Mouse (Mus musculus): ENCODE results near the gene Smarcd2. TPM values are rescaled to one million over a fixed set of nuclear protein-coding genes. Genes with fewer than 3 reads are reported as not detected.

Gene Smarcd2
- polyA plus RNA-seq, 1 experiment from 2014 or later, result 58.1 TPM

- Histone ChIP-seq H3K4me3 (replicated peaks; ENCODE audit: low read length) (peak overlapping the region; percentile 55), H3K4me1 (ENCODE audit: control insufficient read depth, insufficient read depth, low read length) (peaks cover 52% of the 10 kb centered on the region), H3K36me3 (ENCODE audit: control insufficient read depth, insufficient read depth, low read length) (no peaks in the 10 kb centered on the region), H3K27me3 (ENCODE audit: control insufficient read depth, insufficient read depth, low read length) (no peaks in the 10 kb centered on the region), H3K9ac (ENCODE audit: low read length) (peak overlapping the region; percentile 81), H3K9me3 (replicated peaks; ENCODE audit: control insufficient read depth, low read length) (no peaks in the 10 kb centered on the region), H3K27ac (ENCODE audit: low read length) (peak overlapping the region; percentile 95), H3K4me2 (ENCODE audit: low read depth, low read length) (peak overlapping the region; percentile 95)
- 6% methylated on average over 16 of the region's 16 CpGs for WGBS
- ATAC-seq (ENCODE audit: insufficient read depth, low FRiP score), result no peak
Measured at GRCm38 (mm10) chr11:106273311-106273684, 526 bp upstream of the Smarcd2 start.

GRCm38 (mm10) chr11:106271794-106272643, 753 bp downstream of the Smarcd2 start:
- H3K9me3 ChIP-seq (replicated peaks; ENCODE audit: control insufficient read depth, low read length), result no peaks in the 10 kb centered on the region
- peak overlapping the region; percentile 78 for H3K4me2 ChIP-seq (ENCODE audit: low read depth, low read length)
- ATAC-seq (ENCODE audit: insufficient read depth, low FRiP score), result peak; percentile 2
- WGBS, result under 1% methylated on average over 41 of the region's 41 CpGs
- H3K9ac ChIP-seq (ENCODE audit: low read length), result peak overlapping the region; percentile 100
- peak overlapping the region; percentile 96 for H3K27ac ChIP-seq (ENCODE audit: low read length)
- H3K36me3 ChIP-seq (ENCODE audit: control insufficient read depth, insufficient read depth, low read length), result no peaks in the 10 kb centered on the region
- H3K4me3 ChIP-seq (replicated peaks; ENCODE audit: low read length), result peak overlapping the region; percentile 95
- H3K27me3 ChIP-seq (ENCODE audit: control insufficient read depth, insufficient read depth, low read length), result no peaks in the 10 kb centered on the region
- H3K4me1 ChIP-seq (ENCODE audit: control insufficient read depth, insufficient read depth, low read length), result peaks cover 65% of the 10 kb centered on the region

DNA sequence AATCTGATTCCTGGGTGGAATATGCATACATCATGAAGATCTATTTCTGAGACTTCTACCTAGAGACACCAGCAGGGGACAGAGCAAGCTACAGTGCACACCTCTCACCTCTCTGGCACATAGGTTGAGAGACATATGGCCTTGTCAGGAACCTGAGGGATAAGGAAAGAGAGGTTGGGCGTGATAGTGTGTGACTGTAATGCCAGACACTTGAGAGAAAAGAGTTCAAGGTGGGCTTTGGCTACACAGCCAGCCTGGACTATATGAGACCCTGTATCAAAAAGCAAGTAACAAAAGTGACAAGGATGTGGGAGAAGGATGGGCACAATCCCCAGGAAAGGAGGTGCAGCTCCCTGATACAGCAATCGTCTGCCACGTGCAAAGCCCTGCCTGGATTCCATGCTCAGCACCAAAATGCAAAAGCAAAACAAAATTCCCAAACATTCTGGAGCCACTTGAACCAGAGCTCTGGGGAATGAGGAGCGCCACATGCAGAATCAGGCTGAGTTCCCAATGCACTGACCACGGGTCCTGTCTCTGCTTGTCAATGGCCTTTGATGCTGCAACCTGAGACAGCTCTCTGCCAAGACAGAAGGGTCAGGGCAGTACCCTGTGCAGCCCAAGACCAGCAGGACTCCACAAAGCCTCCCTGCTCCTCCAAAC, 1.5 kb downstream of the Smarcd2 start:
- peak overlapping the region; percentile 100 for H3K9ac ChIP-seq (ENCODE audit: low read length)
- H3K36me3 ChIP-seq (ENCODE audit: control insufficient read depth, insufficient read depth, low read length), result peaks cover 6% of the 10 kb centered on the region
- H3K27ac ChIP-seq (ENCODE audit: low read length), result peak overlapping the region; percentile 96
- no peaks in the 10 kb centered on the region for H3K27me3 ChIP-seq (ENCODE audit: control insufficient read depth, insufficient read depth, low read length)
- no peaks in the 10 kb centered on the region for H3K9me3 ChIP-seq (replicated peaks; ENCODE audit: control insufficient read depth, low read length)
- peak overlapping the region; percentile 78 for H3K4me2 ChIP-seq (ENCODE audit: low read depth, low read length)
- peak overlapping the region; percentile 95 for H3K4me3 ChIP-seq (replicated peaks; ENCODE audit: low read length)
- H3K4me1 ChIP-seq (ENCODE audit: control insufficient read depth, insufficient read depth, low read length), result peaks cover 59% of the 10 kb centered on the region
- WGBS, result 18% methylated on average over 5 of the region's 5 CpGs
- no peak for ATAC-seq (ENCODE audit: insufficient read depth, low FRiP score)

GRCm38 (mm10) chr11:106269060-106269431, 3.7 kb downstream of the Smarcd2 start:
- no peaks in the 10 kb centered on the region for H3K27me3 ChIP-seq (ENCODE audit: control insufficient read depth, insufficient read depth, low read length)
- peak overlapping the region; percentile 41 for H3K4me2 ChIP-seq (ENCODE audit: low read depth, low read length)
- no peak for ATAC-seq (ENCODE audit: insufficient read depth, low FRiP score)
- WGBS, result 12% methylated on average over 3 of the region's 3 CpGs
- peaks cover 47% of the 10 kb centered on the region for H3K4me1 ChIP-seq (ENCODE audit: control insufficient read depth, insufficient read depth, low read length)
- no peaks in the 10 kb centered on the region for H3K9me3 ChIP-seq (replicated peaks; ENCODE audit: control insufficient read depth, low read length)
- H3K9ac ChIP-seq (ENCODE audit: low read length), result peak overlapping the region; percentile 64
- H3K27ac ChIP-seq (ENCODE audit: low read length), result peak overlapping the region; percentile 96
- peaks cover 27% of the 10 kb centered on the region for H3K36me3 ChIP-seq (ENCODE audit: control insufficient read depth, insufficient read depth, low read length)
- peak overlapping the region; percentile 13; the same call in 1 of the 2 replicates for H3K4me3 ChIP-seq (replicated peaks; ENCODE audit: low read length)

DNA sequence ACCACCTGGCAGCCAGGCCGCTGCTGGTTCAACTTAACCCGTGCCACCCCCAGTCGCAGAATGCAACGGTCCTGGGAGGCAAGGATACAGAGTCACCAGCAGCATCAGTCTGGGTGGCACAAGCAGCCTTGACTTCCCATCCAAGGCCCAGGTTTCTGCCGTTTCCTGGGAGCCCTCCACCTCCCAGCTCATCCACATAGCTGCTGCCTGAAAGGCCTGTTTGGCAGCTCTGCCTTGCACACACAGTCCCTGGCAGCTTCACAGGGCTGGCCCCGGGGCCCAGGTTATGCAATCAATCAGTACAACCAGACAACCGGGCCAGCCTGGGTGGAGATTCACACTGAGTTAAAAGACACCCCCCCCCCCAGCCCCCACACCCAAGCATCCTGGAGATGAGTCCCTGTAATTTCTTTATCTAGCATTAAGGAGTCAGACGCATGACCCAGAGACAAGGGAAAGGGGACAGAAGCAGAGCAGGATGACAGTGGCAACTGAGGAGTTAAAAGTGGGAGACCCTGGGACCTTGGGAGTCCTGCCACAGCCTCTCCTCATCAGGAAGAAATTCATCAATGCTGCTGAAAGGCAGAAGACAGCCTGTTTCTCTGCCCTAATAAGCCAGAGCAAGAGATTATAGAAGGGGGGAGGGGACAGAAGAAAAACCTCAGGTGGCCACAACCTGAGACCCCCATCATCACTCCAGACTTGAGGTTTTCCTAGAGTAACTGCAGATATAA, 4.3 kb downstream of the Smarcd2 start:
- Histone ChIP-seq H3K9me3 (replicated peaks; ENCODE audit: control insufficient read depth, low read length) (no peaks in the 10 kb centered on the region), H3K9ac (ENCODE audit: low read length) (peak overlapping the region; percentile 64), H3K4me2 (ENCODE audit: low read depth, low read length) (peak overlapping the region; percentile 41), H3K36me3 (ENCODE audit: control insufficient read depth, insufficient read depth, low read length) (peaks cover 33% of the 10 kb centered on the region), H3K27ac (ENCODE audit: low read length) (peak overlapping the region; percentile 96), H3K27me3 (ENCODE audit: control insufficient read depth, insufficient read depth, low read length) (no peaks in the 10 kb centered on the region), H3K4me1 (ENCODE audit: control insufficient read depth, insufficient read depth, low read length) (peaks cover 47% of the 10 kb centered on the region), H3K4me3 (replicated peaks; ENCODE audit: low read length) (peak overlapping the region; percentile 17)
- 20% methylated on average over 8 of the region's 8 CpGs for WGBS
- ATAC-seq (ENCODE audit: insufficient read depth, low FRiP score), result no peak; the same call in 1 of the 2 replicates

GRCm38 (mm10) chr11:106267871-106268270, 4.9 kb downstream of the Smarcd2 start:
- peaks cover 45% of the 10 kb centered on the region for H3K4me1 ChIP-seq (ENCODE audit: control insufficient read depth, insufficient read depth, low read length)
- peak overlapping the region; percentile 41 for H3K4me2 ChIP-seq (ENCODE audit: low read depth, low read length)
- peak overlapping the region; percentile 96 for H3K27ac ChIP-seq (ENCODE audit: low read length)
- peak overlapping the region; percentile 17 for H3K4me3 ChIP-seq (replicated peaks; ENCODE audit: low read length)
- no peaks in the 10 kb centered on the region for H3K27me3 ChIP-seq (ENCODE audit: control insufficient read depth, insufficient read depth, low read length)
- ATAC-seq (ENCODE audit: insufficient read depth, low FRiP score), result no peak
- 58% methylated on average over 5 of the region's 5 CpGs for WGBS
- H3K9me3 ChIP-seq (replicated peaks; ENCODE audit: control insufficient read depth, low read length), result no peaks in the 10 kb centered on the region
- H3K9ac ChIP-seq (ENCODE audit: low read length), result peak overlapping the region; percentile 64
- peaks cover 39% of the 10 kb centered on the region for H3K36me3 ChIP-seq (ENCODE audit: control insufficient read depth, insufficient read depth, low read length)

GRCm38 (mm10) chr11:106267311-106267852, 5.4 kb downstream of the Smarcd2 start:
- Histone ChIP-seq H3K9me3 (replicated peaks; ENCODE audit: control insufficient read depth, low read length) (no peaks in the 10 kb centered on the region), H3K27ac (ENCODE audit: low read length) (peak overlapping the region; percentile 96), H3K4me1 (ENCODE audit: control insufficient read depth, insufficient read depth, low read length) (peaks cover 45% of the 10 kb centered on the region), H3K36me3 (ENCODE audit: control insufficient read depth, insufficient read depth, low read length) (peaks cover 44% of the 10 kb centered on the region), H3K4me3 (replicated peaks; ENCODE audit: low read length) (peak overlapping the region; percentile 17), H3K9ac (ENCODE audit: low read length) (peak overlapping the region; percentile 64), H3K27me3 (ENCODE audit: control insufficient read depth, insufficient read depth, low read length) (no peaks in the 10 kb centered on the region), H3K4me2 (ENCODE audit: low read depth, low read length) (peak overlapping the region; percentile 41)
- ATAC-seq (ENCODE audit: insufficient read depth, low FRiP score), result peak; percentile 36; the same call in 1 of the 2 replicates
- WGBS, result 60% methylated on average over 15 of the region's 15 CpGs

GRCm38 (mm10) chr11:106266431-106266830, 6.3 kb downstream of the Smarcd2 start:
- H3K4me1 ChIP-seq (ENCODE audit: control insufficient read depth, insufficient read depth, low read length), result peaks cover 45% of the 10 kb centered on the region
- ATAC-seq (ENCODE audit: insufficient read depth, low FRiP score), result no peak
- H3K9ac ChIP-seq (ENCODE audit: low read length), result no peak overlapping the region
- H3K9me3 ChIP-seq (replicated peaks; ENCODE audit: control insufficient read depth, low read length), result no peaks in the 10 kb centered on the region
- H3K4me3 ChIP-seq (replicated peaks; ENCODE audit: low read length), result no peak overlapping the region
- 95% methylated on average over 10 of the region's 10 CpGs for WGBS
- no peak overlapping the region for H3K27ac ChIP-seq (ENCODE audit: low read length)
- H3K27me3 ChIP-seq (ENCODE audit: control insufficient read depth, insufficient read depth, low read length), result no peaks in the 10 kb centered on the region
- no peak overlapping the region for H3K4me2 ChIP-seq (ENCODE audit: low read depth, low read length)
- peaks cover 50% of the 10 kb centered on the region for H3K36me3 ChIP-seq (ENCODE audit: control insufficient read depth, insufficient read depth, low read length)
